Mouse (Mus musculus) v-Abl transformed pro-B cells (cell line): ENCODE measurements around the gene Rin2.

Experiments
- in situ Hi-C, 2 experiments: fragments of 400-800 bp; cut with MboI; formaldehyde crosslinking; loops; one replicate each; pipeline ENCODE4 v1.15.1; 2025; ENCODE audit not compliant: unreplicated experiment in 2 of 2

The Rin2 gene

DNA sequence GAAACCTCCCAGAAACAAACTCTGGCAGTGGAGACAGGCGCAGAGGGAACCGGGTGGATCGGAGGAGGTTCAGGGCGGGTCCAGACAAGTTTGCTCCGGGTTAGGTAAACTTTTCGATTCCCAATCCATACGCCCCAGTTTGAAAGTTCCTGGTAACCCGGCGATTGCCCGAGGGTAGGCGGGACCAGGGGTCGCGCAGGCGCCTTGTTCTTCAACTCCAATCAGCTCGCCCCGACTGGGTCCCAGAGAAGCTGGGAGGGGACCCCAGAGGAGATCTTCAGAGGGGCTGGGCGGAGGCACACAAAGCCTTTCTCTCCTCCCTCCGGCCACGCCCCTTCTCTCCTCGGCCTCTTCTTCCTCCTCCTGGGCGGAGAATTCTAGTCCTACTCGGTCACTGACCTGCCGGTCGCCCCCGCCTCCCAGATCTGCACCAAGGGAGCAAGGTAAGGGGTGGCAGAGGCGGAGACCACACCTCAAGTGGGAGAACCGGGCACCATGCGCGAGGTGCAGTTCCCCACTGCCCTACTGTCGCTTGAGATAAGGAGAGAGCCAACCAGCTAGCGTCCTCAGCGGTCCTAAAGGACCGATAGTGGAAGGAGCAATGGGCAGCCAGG lies at the start of gene Rin2:
Gene Rin2 (plus strand): TSS at position 74 of the 614 bp plus-strand sequence.
- in situ Hi-C loops = no loop called here

DNA sequence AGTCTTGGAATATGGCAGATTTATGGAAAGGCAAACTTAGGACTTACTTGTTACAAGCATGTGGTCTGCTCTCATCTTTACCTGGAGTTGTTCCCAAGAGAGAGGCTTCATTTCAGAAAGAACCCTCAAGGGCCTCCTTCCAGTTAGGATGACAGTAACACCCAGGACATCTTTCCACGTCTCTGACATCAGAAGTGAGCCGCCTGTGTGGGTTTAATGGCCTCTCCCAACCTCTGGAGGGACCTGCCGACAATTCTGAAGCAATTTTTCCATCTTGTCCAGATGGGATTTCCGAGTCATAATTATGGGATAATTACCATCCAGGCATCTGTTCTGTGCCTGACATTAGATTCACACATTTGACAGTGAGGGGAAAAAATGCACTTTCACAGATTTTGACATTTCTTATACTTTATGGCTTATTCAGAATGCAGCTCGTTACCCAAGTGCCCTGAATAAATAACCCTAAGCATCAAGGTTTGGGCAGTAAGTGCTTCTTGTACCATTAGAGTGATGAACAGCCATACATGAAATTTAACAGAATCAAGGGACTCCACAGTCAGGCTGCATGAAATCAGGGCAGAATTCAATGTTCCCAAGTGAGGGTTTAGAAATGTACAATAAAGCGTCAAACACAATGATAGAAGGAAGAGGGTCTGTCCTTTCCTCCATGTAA lies 43.8 kb upstream of the Rin2 start:
- in situ Hi-C loops = no loop called here

DNA sequence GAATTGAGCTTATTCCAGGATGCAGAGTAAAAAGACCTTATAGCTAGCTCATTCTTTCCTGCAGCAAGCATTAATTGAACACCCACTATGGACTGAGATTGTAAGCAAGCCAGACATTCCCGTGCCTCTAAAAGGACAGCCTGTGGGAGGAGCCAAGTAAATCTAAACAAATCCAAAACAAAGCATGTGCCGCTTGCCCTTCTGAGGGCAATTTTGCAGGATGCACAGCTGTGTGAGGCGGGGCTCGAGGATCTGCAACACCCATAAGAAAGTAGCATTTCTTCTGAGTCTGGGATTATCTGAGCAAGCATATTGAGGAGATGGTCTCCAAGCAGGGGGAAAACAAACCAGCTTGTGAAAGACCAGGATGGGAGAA lies 43.2 kb upstream of the Rin2 start:
- in situ Hi-C loops = no loop called here

DNA sequence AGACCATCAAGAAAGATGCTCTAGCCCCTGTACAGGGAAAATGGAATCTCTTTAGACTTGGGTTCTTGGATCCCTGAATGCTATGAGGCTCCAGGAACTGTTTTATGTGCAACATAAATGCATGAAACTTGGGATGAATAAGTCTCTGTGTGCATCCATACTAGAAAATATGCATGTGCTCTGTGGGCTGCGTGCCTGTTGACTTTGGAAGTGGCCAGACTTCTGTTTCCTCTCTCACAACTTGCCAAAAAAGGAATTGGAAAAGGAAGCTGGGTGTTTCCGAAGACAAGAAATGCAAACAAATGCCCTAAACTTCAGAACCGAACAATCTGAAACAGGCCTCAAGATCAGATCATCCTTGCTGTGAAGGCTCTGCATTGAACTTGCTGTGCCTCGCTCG lies 41.2 kb upstream of the Rin2 start:
- in situ Hi-C loops = no loop called here

DNA sequence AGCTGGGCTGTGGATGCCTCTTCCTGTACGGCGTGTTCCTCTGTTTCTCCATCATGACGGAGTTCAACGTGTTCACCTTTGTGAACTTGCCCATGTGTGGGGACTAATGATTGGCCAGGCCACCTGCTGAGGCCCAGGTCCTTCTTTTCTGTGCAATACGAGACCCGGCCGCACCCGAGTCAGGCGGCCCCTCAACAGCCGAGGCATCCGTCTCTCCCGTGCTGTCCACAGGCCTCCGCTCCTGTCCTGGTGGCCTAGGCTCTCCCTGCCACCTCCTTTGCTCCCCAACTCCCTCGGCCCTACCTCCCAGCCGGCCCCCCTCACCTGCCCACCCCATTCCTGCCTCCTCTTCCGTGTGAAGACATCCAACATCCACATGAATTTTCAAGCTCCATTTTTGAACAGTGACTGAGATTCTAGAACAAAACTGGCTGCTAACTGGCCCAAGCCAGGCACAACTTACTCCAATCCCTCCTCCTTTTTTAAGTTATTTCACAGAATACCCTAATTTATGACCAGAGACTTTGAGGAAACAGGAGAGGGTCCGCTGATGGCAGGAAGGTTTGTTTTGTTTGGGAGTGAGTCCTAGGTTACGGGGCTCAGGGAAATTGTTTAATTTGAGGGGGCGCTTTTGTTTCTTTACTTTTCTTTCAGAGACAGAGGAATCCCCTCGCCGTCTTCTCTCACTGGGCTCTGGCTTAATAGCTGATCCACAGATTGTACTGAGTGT lies 34.6 kb upstream of the Rin2 start:
- in situ Hi-C loops = no loop called here

DNA sequence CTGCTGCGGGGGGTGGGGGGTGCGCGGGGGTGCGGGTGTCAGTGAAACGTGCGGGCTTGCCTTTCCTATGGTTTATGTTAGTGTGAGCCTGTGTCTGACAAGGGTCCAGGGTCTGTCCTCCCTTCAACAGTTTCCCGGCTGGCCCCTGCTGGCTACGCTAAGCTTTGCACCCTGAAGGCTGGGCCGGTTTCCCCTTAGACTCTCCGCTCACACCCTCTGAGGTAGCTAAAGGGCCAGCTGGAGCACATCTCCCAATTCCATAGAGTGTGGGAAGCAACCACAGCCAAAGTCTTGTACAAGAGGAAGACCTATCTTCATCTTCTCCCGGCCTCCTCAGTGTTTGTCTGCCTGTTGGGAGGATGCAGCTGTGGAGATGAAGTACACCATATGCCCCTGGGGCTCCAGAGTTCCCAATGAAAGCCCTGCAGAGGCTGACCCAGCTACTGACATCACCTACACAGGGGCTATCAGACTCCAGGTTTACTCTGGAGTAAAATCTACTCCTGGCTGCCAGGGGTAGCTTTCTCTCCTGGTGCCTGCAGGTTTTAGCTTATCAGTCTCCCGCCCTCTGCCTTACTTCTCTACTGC lies 19.5 kb upstream of the Rin2 start:
- in situ Hi-C loops = no loop called here

DNA sequence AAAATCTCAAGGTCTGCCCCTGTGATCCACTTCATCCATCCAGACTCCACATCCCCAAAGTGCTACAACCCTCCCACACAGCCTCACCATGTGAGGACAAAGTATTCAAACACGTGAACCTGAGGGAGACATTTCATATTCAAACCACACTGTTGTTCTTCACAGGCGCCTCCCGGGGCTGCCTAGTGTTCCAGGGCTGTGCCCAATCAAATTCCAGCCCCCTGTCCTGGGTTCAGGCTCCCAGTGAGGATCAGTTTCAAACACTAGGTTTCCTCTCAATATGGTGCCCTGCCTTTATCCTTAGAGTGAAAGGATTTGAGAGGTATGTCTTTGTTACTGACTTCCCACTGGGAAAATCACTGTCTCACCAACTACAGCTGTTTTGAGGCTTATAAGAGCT lies 18.9 kb upstream of the Rin2 start:
- in situ Hi-C loops = no loop called here

DNA sequence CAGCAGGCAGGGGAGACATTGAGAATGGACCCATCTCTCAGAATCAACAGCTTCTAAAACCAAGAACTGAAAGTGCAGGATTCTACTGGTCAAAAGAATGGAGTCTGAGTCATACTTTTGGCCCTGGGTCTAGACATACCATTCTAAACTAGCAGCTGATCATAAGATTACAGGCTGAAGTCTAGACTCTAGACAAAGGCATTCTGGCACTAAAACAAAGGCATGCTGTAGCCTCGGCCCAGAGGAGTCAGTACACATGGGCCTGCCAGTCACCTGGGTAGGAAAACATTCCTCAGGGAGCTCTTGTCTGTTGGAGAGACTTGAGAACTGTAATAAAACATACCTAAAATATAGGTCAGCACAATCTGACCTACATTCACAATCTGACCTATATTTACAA lies 18.3 kb upstream of the Rin2 start:
- in situ Hi-C loops = no loop called here

DNA sequence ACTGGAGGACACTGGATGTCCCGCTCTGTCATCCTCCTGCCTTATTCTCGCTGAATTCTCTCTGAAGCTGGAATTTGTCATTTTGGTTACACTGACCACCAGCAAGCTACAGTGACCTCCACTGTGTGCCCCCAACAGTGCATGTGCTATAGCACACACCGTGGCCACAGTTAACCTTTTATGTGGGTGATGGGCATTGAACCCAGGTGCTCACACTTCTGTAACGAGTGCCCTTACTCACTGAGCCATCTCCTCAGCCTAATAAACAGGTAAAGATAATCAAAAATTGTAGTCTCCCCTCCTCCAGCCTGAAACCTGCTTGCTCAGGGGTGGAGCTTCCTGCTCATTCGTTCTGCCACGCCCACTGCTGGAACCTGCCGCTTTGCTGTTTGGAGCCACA lies 13.8 kb upstream of the Rin2 start:
- in situ Hi-C loops = no loop called here

DNA sequence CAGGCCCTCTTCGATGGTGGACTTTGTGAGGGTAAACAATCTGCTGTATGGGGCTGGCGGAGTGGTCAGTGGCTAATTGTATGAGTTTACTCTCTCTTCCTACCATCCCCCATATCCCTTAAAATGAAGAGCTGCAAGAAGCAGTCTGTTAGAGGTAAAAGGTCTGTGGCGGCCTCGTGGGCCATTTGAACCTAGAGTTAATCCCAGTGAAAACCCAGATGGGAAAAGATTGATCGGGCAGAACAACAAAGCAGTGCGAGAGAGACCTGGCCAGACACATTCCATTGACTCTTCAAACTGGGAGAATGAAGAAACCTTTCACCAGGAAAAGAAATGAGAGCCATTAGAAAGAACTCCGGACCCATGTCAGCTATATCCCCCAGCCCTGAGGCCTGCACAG lies 11.1 kb upstream of the Rin2 start:
- in situ Hi-C loops = no loop called here

DNA sequence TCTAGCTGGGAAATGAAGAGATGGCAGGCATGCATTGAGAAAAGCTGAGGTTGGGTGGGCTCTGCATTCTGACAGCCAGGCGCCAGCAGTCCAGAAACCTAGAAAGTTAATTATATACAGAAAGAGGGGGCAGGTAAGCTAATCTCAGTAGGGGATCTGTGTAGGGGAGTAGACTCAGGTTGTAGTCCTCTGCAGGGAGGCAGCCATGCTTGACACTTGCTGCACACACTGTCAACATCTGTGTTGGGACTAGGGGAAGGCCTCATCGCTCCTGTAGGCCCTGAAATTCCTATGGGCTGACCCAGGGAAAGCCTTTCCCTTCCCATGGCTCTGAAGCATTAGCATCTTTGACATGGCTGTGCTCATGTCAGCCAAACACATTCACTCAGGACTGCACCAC lies 10.7 kb upstream of the Rin2 start:
- in situ Hi-C loops = no loop called here

DNA sequence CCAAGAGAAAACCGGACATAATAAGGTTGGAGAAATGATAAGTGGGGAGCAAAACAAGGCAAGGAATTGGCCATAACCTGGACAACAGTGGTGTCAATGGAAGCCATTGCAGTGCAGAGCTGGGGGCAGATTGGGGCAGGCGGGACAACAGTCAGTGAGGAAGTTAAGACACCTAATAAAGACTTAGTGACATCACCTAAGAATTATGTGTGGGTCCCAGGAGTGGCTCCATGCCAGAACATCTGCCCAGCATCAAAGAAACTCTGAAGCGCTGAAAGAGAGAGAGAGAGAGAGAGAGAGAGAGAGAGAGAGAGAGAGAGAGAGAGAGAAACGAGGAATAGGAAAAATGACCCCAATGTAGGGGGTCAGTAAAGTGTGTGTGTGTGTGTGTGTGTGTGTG lies 6.9 kb upstream of the Rin2 start:
- in situ Hi-C loops = no loop called here

DNA sequence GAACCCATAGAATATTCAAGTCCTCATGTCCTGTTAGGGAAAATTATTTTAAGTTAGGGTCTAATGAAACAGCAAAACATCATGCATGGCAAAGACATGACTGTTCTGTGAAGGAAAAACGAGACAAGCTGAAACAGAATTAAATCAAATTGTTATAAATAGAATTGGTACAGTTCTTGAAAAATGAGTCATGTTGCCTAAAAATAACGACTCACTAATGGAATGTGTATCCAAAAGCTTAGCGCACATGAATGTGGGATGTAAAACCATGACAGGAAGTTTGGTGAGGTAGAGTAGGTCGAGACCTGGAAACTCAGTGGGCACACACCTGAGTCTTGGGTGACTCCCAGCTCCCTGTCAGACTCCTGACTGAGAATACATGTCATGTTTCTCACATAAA lies 4.9 kb upstream of the Rin2 start:
- in situ Hi-C loops = no loop called here

DNA sequence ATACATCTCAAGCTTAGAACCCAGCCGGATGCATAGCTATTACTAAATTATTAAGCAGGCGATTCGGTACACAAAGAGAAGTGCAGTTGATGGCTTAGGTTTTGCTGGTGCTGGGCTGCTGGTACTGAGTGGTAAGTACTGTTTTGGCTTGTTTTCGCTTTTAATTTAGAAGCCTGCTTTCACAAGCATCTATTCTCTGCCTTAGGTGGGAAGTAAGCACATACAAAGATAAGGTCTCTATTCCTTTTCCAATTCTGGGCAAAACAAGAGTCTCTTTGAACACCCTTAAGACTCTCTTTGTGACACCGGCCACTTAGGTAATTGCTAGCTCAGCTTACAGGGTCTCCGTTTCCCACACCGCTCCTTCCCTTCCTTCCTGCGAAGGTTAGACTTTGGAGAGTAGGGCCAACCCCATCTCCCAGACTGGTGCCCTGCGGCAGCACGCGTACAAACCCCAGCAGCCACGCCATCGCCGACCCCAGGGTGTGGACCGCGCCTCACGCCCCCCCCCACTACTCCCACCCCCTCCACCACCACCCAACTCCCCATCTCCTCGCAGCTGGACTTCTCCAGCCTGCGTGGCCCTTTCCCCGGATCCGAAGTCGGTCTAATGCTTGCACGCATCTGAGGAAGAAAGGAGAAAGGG lies 396 bp upstream of the Rin2 start:
- in situ Hi-C loops = no loop called here

DNA sequence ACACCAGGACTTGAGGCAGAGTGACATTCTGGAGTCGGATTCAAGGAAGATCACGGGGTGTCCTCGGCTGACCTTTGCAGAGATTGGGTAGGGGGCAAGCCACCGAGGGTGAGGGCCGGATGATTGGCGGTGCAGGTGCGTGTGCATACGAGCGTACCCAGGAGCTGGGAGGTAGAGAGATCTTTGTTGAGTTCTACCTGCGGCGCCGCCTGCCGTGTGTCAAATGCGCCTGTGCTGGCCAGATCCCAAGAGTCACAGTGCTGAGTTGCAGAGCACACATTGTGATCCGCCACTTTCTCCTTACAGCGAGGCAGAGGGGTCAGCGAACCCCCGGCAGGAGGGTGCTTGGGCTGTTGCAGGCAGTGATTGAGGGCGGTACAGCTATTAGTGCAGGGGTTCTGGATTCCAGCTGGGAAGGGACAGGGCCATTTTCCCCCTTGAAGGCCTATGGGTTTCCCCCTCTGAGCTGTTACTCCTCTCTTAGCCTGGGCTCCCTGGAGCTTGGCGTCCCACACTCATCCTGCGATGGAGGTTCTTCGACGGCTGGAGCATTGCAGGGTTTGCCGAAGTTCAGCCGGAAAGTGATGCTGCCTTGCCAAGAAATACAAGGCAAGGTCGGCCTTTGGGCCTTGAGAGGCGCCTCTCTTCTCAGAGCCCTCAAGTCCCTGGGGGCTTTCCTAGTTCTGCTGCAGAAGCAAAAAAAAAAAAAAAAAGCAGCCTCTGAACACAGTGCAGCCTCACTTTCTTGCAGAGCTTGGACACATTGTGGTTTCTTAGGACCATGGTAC lies 935 bp downstream of the Rin2 start:
- in situ Hi-C loops = no loop called here

DNA sequence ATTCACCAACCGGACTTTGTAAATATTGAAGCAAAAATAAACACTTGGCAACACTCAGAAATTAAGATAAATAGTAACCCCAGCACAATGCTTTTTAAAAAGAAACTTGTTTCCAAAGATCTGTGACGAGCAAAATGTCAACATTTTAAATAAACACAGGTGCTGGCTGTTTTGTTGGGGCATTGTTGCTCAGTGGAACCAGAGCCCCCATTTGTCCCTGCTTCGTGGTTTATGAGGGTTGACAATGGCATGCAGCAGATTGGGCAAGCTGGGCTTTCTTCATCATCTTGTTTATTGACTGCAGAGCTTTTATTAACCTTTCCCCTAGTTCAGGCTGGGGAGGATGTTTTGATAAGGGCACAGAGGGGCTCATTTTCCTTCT lies 1.5 kb downstream of the Rin2 start:
- in situ Hi-C loops = no loop called here

DNA sequence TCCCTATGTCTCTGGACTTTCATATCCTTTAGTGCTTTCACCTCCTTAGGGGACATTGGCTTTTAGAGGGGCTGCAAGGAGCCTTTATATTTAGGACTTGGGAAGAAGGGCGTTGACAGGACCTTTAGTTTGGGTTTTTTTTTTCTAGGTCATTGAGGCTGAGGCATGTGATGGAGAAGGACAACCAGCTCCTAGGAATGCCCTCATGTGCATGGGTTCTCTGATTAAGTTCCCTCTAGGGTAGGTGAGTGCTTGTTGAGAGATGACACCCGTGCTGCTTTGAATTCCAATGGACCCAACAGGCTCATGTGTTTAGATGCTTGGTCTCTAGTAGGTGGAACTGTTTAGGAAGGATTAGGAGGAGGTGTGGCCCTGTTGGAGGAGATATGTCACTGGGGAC lies 1.9 kb downstream of the Rin2 start:
- in situ Hi-C loops = no loop called here

DNA sequence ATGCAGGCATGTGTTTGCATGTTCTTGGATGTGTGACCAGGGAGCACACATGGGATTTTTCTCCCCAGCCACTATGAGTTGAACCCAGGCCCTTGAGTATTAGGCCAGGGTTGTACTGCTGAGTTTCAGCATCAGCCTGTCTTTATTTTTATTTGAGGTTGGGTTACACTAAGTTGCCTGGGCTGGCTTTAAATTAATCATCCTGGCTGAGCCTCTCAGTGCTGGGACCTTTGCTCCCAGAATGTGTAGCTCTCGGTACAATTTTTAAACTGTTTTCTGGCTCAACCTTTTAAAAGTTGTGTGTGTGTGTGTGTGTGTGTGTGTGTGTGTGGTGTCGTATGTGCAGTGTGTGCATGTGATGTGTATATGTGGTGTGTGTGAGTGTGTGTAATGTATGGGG lies 5.1 kb downstream of the Rin2 start:
- in situ Hi-C loops = no loop called here

DNA sequence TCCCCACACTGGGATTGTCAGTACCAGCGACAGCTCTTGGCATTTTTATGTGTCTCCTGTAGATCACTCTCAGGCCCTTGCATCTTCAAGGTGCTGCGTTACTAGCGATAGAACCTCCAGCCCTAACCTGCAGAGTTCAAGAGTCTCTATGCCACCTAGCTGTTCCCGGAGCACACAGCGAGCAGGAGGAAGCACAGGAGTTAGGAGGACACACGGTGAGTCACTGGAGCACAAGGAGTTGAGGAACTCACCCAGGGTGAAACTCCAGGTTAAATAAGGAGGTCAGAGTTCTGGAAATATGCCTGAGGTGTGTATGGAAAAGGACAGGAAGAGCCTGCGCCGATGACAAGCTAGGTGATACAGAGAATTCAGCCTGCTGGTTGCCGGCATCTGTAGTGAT lies 5.7 kb downstream of the Rin2 start:
- in situ Hi-C loops = no loop called here

DNA sequence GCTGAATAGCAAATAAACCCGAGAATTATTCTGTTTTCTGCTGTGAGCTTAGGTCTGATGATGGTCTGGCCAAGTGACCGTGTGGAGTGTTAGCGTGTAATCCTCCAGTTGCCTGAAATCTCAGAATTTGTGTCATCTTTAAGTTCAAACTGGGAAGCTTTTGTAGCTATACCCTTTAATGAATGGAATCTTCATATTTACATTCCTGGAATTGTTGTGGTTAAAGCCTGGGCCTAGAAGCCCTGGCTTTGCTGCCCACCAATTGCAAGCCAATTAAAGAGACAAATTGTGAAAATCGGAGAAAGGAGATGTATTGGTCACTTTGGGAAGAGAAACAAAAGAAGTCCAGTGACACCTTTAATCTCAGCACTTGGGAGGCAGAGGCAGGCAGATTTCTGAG lies 6.6 kb downstream of the Rin2 start:
- in situ Hi-C loops = no loop called here

DNA sequence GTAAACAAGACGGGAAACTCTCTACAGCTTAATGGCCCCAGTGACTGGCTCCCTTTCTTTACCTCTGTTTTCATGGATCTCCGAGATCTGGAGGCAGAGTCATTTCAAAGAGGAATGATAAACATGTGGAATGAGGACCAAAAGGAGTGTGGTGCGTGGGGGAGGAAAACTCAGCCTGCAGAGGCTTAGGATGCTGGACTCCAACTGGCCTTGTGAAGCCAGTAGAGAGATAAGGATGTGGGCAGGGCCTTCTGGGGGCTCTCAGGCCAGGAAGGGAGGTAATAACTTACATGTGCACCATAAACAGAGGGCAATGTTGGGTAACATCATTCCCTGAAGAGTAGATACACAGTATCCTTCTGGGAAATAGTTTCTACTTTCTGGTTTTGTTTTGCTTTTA lies 7.9 kb downstream of the Rin2 start:
- in situ Hi-C loops = no loop called here
